Mouse (Mus musculus) heart, adult 8-10 months (tissue): Measurements from ENCODE around the gene Snta1. TPM values are rescaled to one million over a fixed set of nuclear protein-coding genes. Genes with fewer than 3 reads are reported as not detected.
A peak's percentile ranks its signal among the peaks of the same experiment; 100 is the strongest.

ENCODE experiments used
- DNase-seq: peaks from one replicate; pipeline ENCODE4 v3.0.0; 2022; ENCODE audit warnings: low spot score
- total RNA-seq, 4 experiments: library from RNA; stranded (reverse); gene quantifications; 2 replicates each; pipeline ENCODE4 v1.2.4; 2022

The Snta1 gene
- total RNA-seq, 4 experiments from 2014 or later: 69.1 to 74.1 (median 72.8) TPM

GRCm38 (mm10) chr2:154422181-154422580, 14.3 kb upstream of the Snta1 start:
- no peak for DNase-seq

- no peak for DNase-seq
Observed at GRCm38 (mm10) chr2:154420942-154421731, 13.2 kb upstream of the Snta1 start.

GRCm38 (mm10) chr2:154419631-154420515, 12.0 kb upstream of the Snta1 start:
- no peak for DNase-seq

GRCm38 (mm10) chr2:154418001-154418400, 10.1 kb upstream of the Snta1 start:
- no peak for DNase-seq

GRCm38 (mm10) chr2:154417107-154417506, 9.2 kb upstream of the Snta1 start:
- DNase-seq: peak; percentile 61

GRCm38 (mm10) chr2:154412018-154412666, 4.2 kb upstream of the Snta1 start:
- no peak for DNase-seq

- DNase-seq: peak; percentile 66
Observed at GRCm38 (mm10) chr2:154410355-154410754, 2.5 kb upstream of the Snta1 start.

GRCm38 (mm10) chr2:154407063-154407642, 746 bp downstream of the Snta1 start:
- DNase-seq: no peak

GRCm38 (mm10) chr2:154405447-154405994, 2.4 kb downstream of the Snta1 start:
- DNase-seq: no peak

- peak; percentile 82 for DNase-seq
Observed at GRCm38 (mm10) chr2:154402811-154403210, 5.1 kb downstream of the Snta1 start.

GRCm38 (mm10) chr2:154401976-154402375, 5.9 kb downstream of the Snta1 start:
- DNase-seq: no peak

GRCm38 (mm10) chr2:154399325-154399724, 8.6 kb downstream of the Snta1 start:
- DNase-seq: no peak

- no peak for DNase-seq
Observed at GRCm38 (mm10) chr2:154398267-154398666, 9.6 kb downstream of the Snta1 start.

GRCm38 (mm10) chr2:154396529-154396928, 11.4 kb downstream of the Snta1 start:
- DNase-seq: no peak

GRCm38 (mm10) chr2:154394602-154395001, 13.3 kb downstream of the Snta1 start:
- DNase-seq: no peak

- DNase-seq: peak; percentile 91
Observed at GRCm38 (mm10) chr2:154390180-154390964, 17.5 kb downstream of the Snta1 start.

GRCm38 (mm10) chr2:154379103-154379502, 28.8 kb downstream of the Snta1 start:
- DNase-seq: no peak

GRCm38 (mm10) chr2:154374807-154375601, 32.9 kb downstream of the Snta1 start:
- peak; percentile 72 for DNase-seq

- DNase-seq: peak; percentile 37
Observed at GRCm38 (mm10) chr2:154373961-154374632, 33.8 kb downstream of the Snta1 start.
